Mouse (Mus musculus) cerebellum, adult (tissue): ENCODE results near the gene Tsnaxip1.
"Not testable (repeated sequence)": the region's sequence is repeated elsewhere in the genome, so short reads cannot be mapped to it uniquely, and the experiment has no call there.

Source experiments
- ATAC-seq: cut with Nextera tagmentation; 2 replicates; pipeline ENCODE4 v1.9.2; 2017; ENCODE audit warnings: mild to moderate bottlenecking, moderate library complexity, mixed read lengths; ENCODE audit not compliant: insufficient number of reproducible peaks, low FRiP score, low TSS enrichment

Gene Tsnaxip1

GRCm38 (mm10) chr8:105812511-105812910 is 15.0 kb upstream of the Tsnaxip1 start:
- ATAC-seq: no peak

- ATAC-seq: no peak
These were observed 14.3 kb upstream of the Tsnaxip1 start for GRCm38 (mm10) chr8:105813241-105813640.

- no peak for ATAC-seq
These were observed 7.9 kb upstream of the Tsnaxip1 start for GRCm38 (mm10) chr8:105819659-105820058.

GRCm38 (mm10) chr8:105820925-105821324 is 6.6 kb upstream of the Tsnaxip1 start:
- no peak for ATAC-seq

- no peak for ATAC-seq
These were observed 2.0 kb upstream of the Tsnaxip1 start for GRCm38 (mm10) chr8:105825506-105825905.

- ATAC-seq: no peak
These were observed 1.2 kb upstream of the Tsnaxip1 start for GRCm38 (mm10) chr8:105826379-105826778.

GRCm38 (mm10) chr8:105833740-105834139 is 6.2 kb downstream of the Tsnaxip1 start:
- not testable (repeated sequence) for ATAC-seq

GRCm38 (mm10) chr8:105835318-105835717 is 7.8 kb downstream of the Tsnaxip1 start:
- no peak for ATAC-seq

GRCm38 (mm10) chr8:105836991-105837390 is 9.5 kb downstream of the Tsnaxip1 start:
- no peak for ATAC-seq

- no peak for ATAC-seq
These were observed 11.7 kb downstream of the Tsnaxip1 start for GRCm38 (mm10) chr8:105839209-105839608.

GRCm38 (mm10) chr8:105846678-105847077 is 19.1 kb downstream of the Tsnaxip1 start:
- ATAC-seq: no peak

- no peak for ATAC-seq
These were observed 22.5 kb downstream of the Tsnaxip1 start for GRCm38 (mm10) chr8:105850014-105850413.

GRCm38 (mm10) chr8:105850611-105851010 is 23.1 kb downstream of the Tsnaxip1 start:
- ATAC-seq: no peak

- ATAC-seq: peak; percentile 60
These were observed 24.2 kb downstream of the Tsnaxip1 start for GRCm38 (mm10) chr8:105851651-105852143.

- ATAC-seq: no peak
These were observed 24.7 kb downstream of the Tsnaxip1 start for GRCm38 (mm10) chr8:105852146-105852729.

- no peak for ATAC-seq
These were observed 25.6 kb downstream of the Tsnaxip1 start, which contains the start of gene Cenpt for GRCm38 (mm10) chr8:105853178-105853577. Cenpt (minus strand) TSS chr8:105853278.

- ATAC-seq: peak; percentile 15; the same call in 1 of the 2 replicates
These were observed 26.8 kb downstream of the Tsnaxip1 start for GRCm38 (mm10) chr8:105854303-105854702.

GRCm38 (mm10) chr8:105854715-105855216 is 27.2 kb downstream of the Tsnaxip1 start, which contains the start of gene Thap11:
Thap11 (plus strand) TSS chr8:105855132.
- peak; percentile 84 for ATAC-seq

GRCm38 (mm10) chr8:105855248-105856167 is 28.0 kb downstream of the Tsnaxip1 start:
- peak; percentile 27; the same call in 1 of the 2 replicates for ATAC-seq

GRCm38 (mm10) chr8:105856168-105856835 is 28.8 kb downstream of the Tsnaxip1 start:
- no peak for ATAC-seq
